Mouse (Mus musculus): ENCODE data around the gene Tbc1d22b. TPM values are rescaled to one million over a fixed set of nuclear protein-coding genes. Genes with fewer than 3 reads are reported as not detected.

The Tbc1d22b gene
- polyA plus RNA-seq (2012; rRNA removed), result 21.0 and 22.1 TPM in 2 replicates

GRCm38 (mm10) chr17:29549543-29550428, at the start of gene Tbc1d22b, which contains the start of gene Gm17657:
Gene Tbc1d22b (plus strand): TSS chr17:29549785.
Gene Gm17657 (minus strand): TSS chr17:29549638.

GRCm38 (mm10) chr17:29552162-29552732, 2.7 kb downstream of the Tbc1d22b start, which contains the start of gene Tmem217:
Gene Tmem217 (minus strand): TSS chr17:29552385.

GRCm38 (mm10) chr17:29614115-29615023, 64.8 kb downstream of the Tbc1d22b start, which contains the start of the genes Rnf8 and Gm28043:
Gene Rnf8 (plus strand): TSS chr17:29614790.
Gene Gm28043 (plus strand): TSS chr17:29614876.

Other genes starting within 250 kb of the Tbc1d22b start
- 14.7 and 15.9 TPM in 2 replicates for gene Pi16, start 232.1 kb upstream of the Tbc1d22b start, polyA plus RNA-seq (2012; rRNA removed)
- 414 and 524 TPM in 2 replicates for gene Mtch1, start 201.9 kb upstream of the Tbc1d22b start, polyA plus RNA-seq (2012; rRNA removed)
- gene Fgd2, start 188.9 kb upstream of the Tbc1d22b start, polyA plus RNA-seq (2012; rRNA removed), result 24.1 and 33.0 TPM in 2 replicates
- 22.6 and 27.9 TPM in 2 replicates for gene Pim1, start 59.0 kb upstream of the Tbc1d22b start, polyA plus RNA-seq (2012; rRNA removed)
- not detected in 2 replicates for gene Gm17657, start 147 bp upstream of the Tbc1d22b start, polyA plus RNA-seq (2012; rRNA removed)
- gene Tmem217, start 2.6 kb downstream of the Tbc1d22b start, polyA plus RNA-seq (2012; rRNA removed), result not detected in 2 replicates
- 23.4 and 26.8 TPM in 2 replicates for gene Rnf8, start 65.0 kb downstream of the Tbc1d22b start, polyA plus RNA-seq (2012; rRNA removed)
- gene Gm28043, start 65.1 kb downstream of the Tbc1d22b start, polyA plus RNA-seq (2012; rRNA removed), result 0.47 and 0.59 TPM in 2 replicates
- 15.9 and 17.6 TPM in 2 replicates for gene Cmtr1, start 110.8 kb downstream of the Tbc1d22b start, polyA plus RNA-seq (2012; rRNA removed)
- gene Ccdc167, start 167.3 kb downstream of the Tbc1d22b start, polyA plus RNA-seq (2012; rRNA removed), result 5.3 and 5.7 TPM in 2 replicates